Mouse (Mus musculus): ENCODE data around the gene Leo1.
"Not testable (repeated sequence)": the region's sequence is repeated elsewhere in the genome, so short reads cannot be mapped to it uniquely, and the experiment has no call there.

The Leo1 gene

DNA sequence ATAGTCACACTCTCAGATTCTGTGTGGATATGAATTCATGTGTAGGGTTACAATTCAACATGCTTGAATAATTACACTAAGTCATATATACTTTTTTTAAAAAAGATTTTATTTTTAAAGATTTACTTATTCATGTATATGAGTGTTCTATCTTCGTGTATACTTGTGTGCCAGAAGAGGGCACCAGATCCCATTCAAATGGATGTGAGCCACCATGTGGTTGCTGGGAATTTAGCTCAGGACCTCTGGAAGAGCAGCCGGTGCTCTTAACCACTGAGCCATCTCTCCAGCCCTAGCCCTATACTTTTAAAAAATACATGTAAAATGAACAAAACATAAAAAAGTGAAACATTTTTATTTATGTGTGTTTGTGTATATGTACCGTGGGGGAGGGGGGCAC is 26.3 kb downstream of the Leo1 start:
- peak; percentile 68 for DNase-seq (ENCODE audit: low read depth, low spot score)

- peak; percentile 97 for DNase-seq (ENCODE audit: low read depth, low spot score)
Observed at GRCm38 (mm10) chr9:75468297-75468696, 27.0 kb downstream of the Leo1 start.

DNA sequence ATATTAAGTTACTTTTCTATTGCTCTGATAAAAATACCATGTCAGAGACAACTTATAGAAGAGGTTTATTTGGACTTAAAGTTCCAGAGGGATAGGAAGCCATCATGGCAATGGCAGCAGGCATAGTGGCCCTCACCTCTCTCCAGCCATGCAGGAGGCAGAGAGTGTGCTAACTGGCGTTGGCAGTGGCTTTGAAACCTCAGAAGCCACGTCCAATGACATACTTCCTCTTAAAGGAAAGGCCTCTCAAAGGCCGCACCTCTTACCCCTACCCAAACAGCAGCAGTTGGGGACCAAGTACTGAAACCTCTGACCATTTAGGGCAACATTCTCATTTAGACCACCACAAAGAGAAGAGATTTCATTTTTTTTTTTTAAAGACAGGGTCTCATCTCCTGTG is 35.9 kb downstream of the Leo1 start:
- DNase-seq (ENCODE audit: low read depth, low spot score) = no peak

GRCm38 (mm10) chr9:75479106-75479725 is 37.9 kb downstream of the Leo1 start:
- DNase-seq (ENCODE audit: low read depth, low spot score) = no peak

- DNase-seq (ENCODE audit: low read depth, low spot score) = no peak
Observed at GRCm38 (mm10) chr9:75480536-75481075, 39.3 kb downstream of the Leo1 start.

DNA sequence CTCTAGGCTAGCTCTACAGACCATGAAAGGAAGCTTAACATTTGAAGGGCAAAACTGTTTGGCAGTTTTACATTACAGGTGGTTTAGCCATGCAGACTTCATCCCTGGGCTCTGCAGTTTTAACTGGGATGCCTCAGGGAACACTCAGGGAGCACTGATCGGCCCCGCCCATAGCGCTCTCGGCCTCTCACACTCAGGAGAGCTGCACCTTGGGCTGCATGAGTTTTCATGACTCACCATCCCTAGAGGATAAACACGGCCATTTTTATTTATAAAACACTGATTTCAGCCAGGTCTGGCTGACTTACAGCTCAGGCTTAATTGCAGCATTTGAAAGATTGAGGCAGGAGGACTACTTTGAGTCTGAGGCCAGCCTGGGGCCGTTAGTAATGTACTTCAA is 43.9 kb downstream of the Leo1 start:
- DNase-seq (ENCODE audit: low read depth, low spot score) = no peak

GRCm38 (mm10) chr9:75488255-75488654 is 46.9 kb downstream of the Leo1 start:
- DNase-seq (ENCODE audit: low read depth, low spot score) = not testable (repeated sequence)

DNA sequence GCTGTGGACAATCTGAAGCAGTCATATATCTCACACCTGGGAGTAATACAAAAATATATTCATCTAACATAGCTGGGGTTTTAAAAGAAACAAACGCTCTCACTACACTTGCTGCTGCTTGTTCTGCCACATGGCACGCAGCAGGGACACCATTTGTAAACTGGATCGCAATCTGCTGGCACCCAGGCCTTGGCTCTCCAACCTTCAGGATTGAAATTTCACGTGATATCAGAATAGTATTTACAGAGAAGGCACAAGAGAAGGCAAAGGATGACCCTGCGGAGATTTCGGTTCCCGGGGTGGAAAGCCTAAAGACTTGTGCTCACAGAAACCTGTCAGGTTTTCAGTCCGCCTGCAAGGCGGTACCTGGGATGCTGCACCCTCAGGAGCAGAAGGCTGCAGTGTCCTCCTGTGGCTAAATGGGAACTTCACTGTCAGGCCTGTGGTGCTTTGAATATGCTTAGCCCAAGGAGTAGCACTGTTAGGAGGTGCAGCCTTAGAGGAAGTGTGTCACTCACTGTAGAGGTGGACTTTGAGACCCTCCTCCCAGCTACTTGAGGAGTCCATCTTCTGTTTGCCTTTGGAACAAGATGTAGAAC is 53.2 kb downstream of the Leo1 start:
- no peak for DNase-seq (ENCODE audit: low read depth, low spot score)

DNA sequence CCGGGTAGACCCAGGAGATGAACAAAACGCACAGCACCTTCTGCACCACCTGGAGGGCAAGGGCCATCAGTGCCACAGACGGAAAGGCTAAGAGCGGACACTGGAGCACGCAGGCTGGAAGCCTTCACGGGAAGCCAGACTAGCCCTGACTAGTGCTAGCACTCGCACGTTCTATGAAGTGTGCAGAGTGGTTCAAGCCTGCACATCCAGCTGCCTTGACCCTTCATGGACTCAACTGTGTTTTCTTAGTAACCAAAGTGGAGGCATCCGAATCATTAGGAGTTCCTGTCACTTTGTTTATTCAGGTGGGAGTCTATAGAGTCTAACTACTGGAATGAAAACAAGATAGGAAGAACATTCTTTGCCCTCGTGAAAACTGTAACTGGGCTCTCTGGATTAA is 54.6 kb downstream of the Leo1 start:
- DNase-seq (ENCODE audit: low read depth, low spot score) = no peak

GRCm38 (mm10) chr9:75498571-75498970 is 57.2 kb downstream of the Leo1 start:
- no peak for DNase-seq (ENCODE audit: low read depth, low spot score)

DNA sequence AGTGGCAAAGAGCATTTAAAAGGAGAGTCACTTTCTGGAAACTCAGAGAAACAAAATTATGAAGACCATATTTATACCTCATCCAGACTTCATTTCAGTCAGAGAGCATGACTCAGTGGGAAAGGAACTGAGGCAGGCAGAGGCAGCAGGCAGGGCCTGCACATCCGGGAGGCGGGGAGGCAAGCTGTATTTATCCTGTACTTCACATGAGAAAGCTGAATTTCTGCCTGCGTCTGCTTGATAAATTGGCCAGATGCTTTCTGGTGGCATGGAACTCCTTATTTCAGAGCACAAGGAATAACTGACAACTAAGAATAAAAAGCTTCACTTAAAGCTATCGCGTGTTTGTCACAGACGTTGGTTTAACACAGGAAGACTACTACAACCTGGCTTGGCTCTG is 63.0 kb downstream of the Leo1 start:
- no peak for DNase-seq (ENCODE audit: low read depth, low spot score)

DNA sequence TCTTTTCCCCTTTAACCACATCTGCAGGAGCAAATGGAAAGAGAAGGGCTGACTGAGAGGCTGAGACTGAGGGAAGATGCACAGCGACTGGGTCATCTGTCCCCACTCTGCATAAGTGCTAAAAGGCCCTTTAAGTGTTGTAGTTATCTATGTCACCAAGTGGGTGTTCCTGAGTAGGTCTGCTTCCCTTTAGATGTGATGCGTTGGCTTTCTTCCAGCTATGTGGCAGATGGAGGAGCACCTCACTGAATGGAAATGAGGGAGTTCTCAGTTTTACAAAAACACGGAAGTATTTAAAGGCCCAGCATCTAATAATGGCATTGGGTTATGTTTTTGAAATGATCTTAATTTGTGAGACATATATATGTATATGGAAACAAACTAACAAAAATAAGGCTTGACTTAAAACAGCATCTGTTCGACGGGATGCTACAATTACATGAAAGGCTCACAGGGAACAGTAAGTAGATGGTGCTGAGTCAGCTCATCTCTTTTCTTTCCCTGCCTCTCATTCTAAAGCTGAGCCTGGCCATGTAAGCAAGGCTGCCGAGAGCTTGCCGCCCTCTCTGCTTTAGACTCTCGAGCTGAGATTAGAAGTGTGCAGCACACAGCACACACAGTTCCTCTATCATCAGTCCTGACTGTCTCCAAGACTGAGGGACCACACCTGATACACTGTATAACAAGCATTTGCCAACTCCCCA is 70.1 kb downstream of the Leo1 start:
- DNase-seq (ENCODE audit: low read depth, low spot score) = no peak

- DNase-seq (ENCODE audit: low read depth, low spot score) = peak; percentile 79
Observed at GRCm38 (mm10) chr9:75515464-75516113, 74.3 kb downstream of the Leo1 start.
